9 mouse cellular contexts compared by ENCODE assay signal in genomic region chr7:5021197-5021596, GRCm38 (mm10). TPM values are rescaled to one million over a fixed set of nuclear protein-coding genes. Genes with fewer than 3 reads are reported as not detected.
DNase-seq lines count a peak whose midpoint lies in the region; ATAC-seq and TF ChIP-seq lines count a peak whose summit lies in the region.
"Had no signal": no experiment of that assay in that cellular context is flagged by ENCODE, and none has a peak within 500 bp of the region (broad histone marks: within the 10 kb centered on the region; RNA-seq: fewer than 3 reads in every experiment).

No protein-coding gene starts in this region.

- intact Hi-C loops in heart, postnatal 14 days (cut with DNase I): no loop called here
- intact Hi-C loops in left cerebral cortex, postnatal 25 days (cut with DNase I): loop anchor here (2.0 kb wide), 1 partner anchor 30 kb away; the partner anchor contains the start of gene Zfp580

- no peak for DNase-seq in heart, postnatal 14 days
- no peak for DNase-seq in ES-E14 (ENCODE audit: low read depth, low spot score)
- no peak for DNase-seq in heart, postnatal 0 days (ENCODE audit: low spot score)
- no peak for DNase-seq in yolk sac, embryonic 10.5 days (ENCODE audit: low spot score)
- DNase-seq in left cerebral cortex, postnatal 25 days (ENCODE audit: low spot score in 2 of 2): no peak
- DNase-seq in urinary bladder, postnatal 14 days (ENCODE audit: low spot score): no peak

- TF ChIP-seq EP300 in heart, postnatal 0 days (IDR thresholded peaks at IDR 0.05; ENCODE audit: low read depth): no peak

- no peaks in the 10 kb centered on the region for H3K9me3 ChIP-seq in heart, embryonic 12.5 days (replicated peaks)
- no peaks in the 10 kb centered on the region for H3K9me3 ChIP-seq in ES-E14 (ENCODE audit: control insufficient read depth, insufficient read depth, low read depth, low read length)
- no peaks in the 10 kb centered on the region for H3K9me3 ChIP-seq in heart, postnatal 0 days (replicated peaks; ENCODE audit: control insufficient read depth, low read length)

- peaks cover 9% of the 10 kb centered on the region for H3K4me1 ChIP-seq in heart, embryonic 12.5 days (replicated peaks)
- peaks cover 4 to 16% of the 10 kb centered on the region in 2 experiments; a peak in 3 of 4 replicates for H3K4me1 ChIP-seq in ES-E14 (ENCODE audit: control insufficient read depth in 2 of 2, insufficient read depth in 2 of 2, low read length in 2 of 2, poor library complexity in 1 of 2)
- H3K4me1 ChIP-seq in heart, postnatal 0 days (ENCODE audit: control insufficient read depth, insufficient read depth): peaks cover 14% of the 10 kb centered on the region

- peak overlapping the region; percentile 97 for H3K27ac ChIP-seq in heart, embryonic 12.5 days (ENCODE audit: poor library complexity, severe bottlenecking)
- H3K27ac ChIP-seq in ES-E14 (ENCODE audit: insufficient read depth, low read depth, low read length, poor library complexity, severe bottlenecking) (no peak overlapping the region; the same call in 1 of the 2 replicates), macrophage (peak overlapping the region; percentile 63)
- H3K27ac ChIP-seq in heart, postnatal 0 days (ENCODE audit: low read depth): peak overlapping the region; percentile 97

- peaks cover 55% of the 10 kb centered on the region for H3K36me3 ChIP-seq in heart, embryonic 12.5 days
- H3K36me3 ChIP-seq in ES-E14 (ENCODE audit: control insufficient read depth, insufficient read depth, low read length, poor library complexity, severe bottlenecking) (peaks cover 16% of the 10 kb centered on the region; the same call in 1 of the 2 replicates), macrophage (ENCODE audit: inconsistent target) (peaks cover 31% of the 10 kb centered on the region; the same call in 1 of the 2 replicates)
- H3K36me3 ChIP-seq in heart, postnatal 0 days (replicated peaks; ENCODE audit: control insufficient read depth, insufficient read depth, low read length): peaks cover 29% of the 10 kb centered on the region

- H3K4me2 ChIP-seq in heart, embryonic 12.5 days: peak overlapping the region; percentile 90
- peak overlapping the region; percentile 91 for H3K4me2 ChIP-seq in heart, postnatal 0 days (ENCODE audit: low read depth, low read length)

- no peak for ATAC-seq in heart, embryonic 12.5 days (ENCODE audit: insufficient number of reproducible peaks, low FRiP score)
- ATAC-seq in heart, postnatal 0 days (ENCODE audit: insufficient read depth, low read depth): no peak

- peak overlapping the region; percentile 95 for H3K4me3 ChIP-seq in heart, embryonic 12.5 days
- H3K4me3 ChIP-seq in ES-E14 (ENCODE audit: insufficient read depth in 1 of 2, low read depth in 1 of 2, low read length in 2 of 2, poor library complexity in 1 of 2, severe bottlenecking in 1 of 2): peak overlapping the region; percentile 59 to 97
- peak overlapping the region; percentile 98 for H3K4me3 ChIP-seq in heart, postnatal 0 days (ENCODE audit: low read depth, low read length)
- H3K4me3 ChIP-seq in macrophage (ENCODE audit: inconsistent target): peak overlapping the region; percentile 84

- no peaks in the 10 kb centered on the region for H3K27me3 ChIP-seq in heart, embryonic 12.5 days (replicated peaks)
- no peaks in the 10 kb centered on the region for H3K27me3 ChIP-seq in heart, postnatal 0 days (ENCODE audit: control insufficient read depth, insufficient read depth, low read length)

- 49% methylated on average over 5 of the region's 5 CpGs for WGBS in heart, embryonic 12.5 days
- whole genome bisulfite sequencing in heart, postnatal 0 days: 44% methylated on average over 5 of the region's 5 CpGs
- 48% methylated on average over 5 of the region's 5 CpGs for WGBS in macrophage (ENCODE audit: missing documents)

- in situ Hi-C loops in ES-E14 (cut with MboI; ENCODE audit: low sequenced_read_pairs in 2 of 2, unreplicated experiment in 2 of 2): no loop called here

- H3K79me2 ChIP-seq in macrophage (ENCODE audit: inconsistent target): peaks cover 86% of the 10 kb centered on the region

- TF ChIP-seq CTCF in heart, postnatal 0 days (IDR thresholded peaks at IDR 0.05; ENCODE audit: low read depth): no peak

- peak overlapping the region; percentile 97 for H3K9ac ChIP-seq in heart, embryonic 12.5 days
- H3K9ac ChIP-seq in ES-E14 (ENCODE audit: insufficient read depth, low read depth, low read length, poor library complexity, severe bottlenecking): peak overlapping the region; percentile 95; the same call in 1 of the 2 replicates
- H3K9ac ChIP-seq in heart, postnatal 0 days (replicated peaks; ENCODE audit: low read depth, low read length): peak overlapping the region; percentile 97

TF ChIP-seq in ES-E14, 5 proteins besides CTCF, POLR2A, EP300 and RAD21:
- TF ChIP-seq ZC3H11A (IDR thresholded peaks at IDR 0.05; ENCODE audit: borderline replicate concordance, low read depth, low read length) (no peak), HCFC1 (IDR thresholded peaks at IDR 0.05; ENCODE audit: borderline replicate concordance, insufficient read depth, low read length) (no peak), CHD2 (IDR thresholded peaks at IDR 0.05; ENCODE audit: low read depth, low read length) (no peak), MAFK (IDR thresholded peaks at IDR 0.05; ENCODE audit: insufficient read depth, low read depth, low read length) (no peak)
TF ChIP-seq in ES-E14: peak in this region for 0.

RNA-seq across cellular contexts. Expression of gene Ccdc106, which starts 0.8 kb away (rescaled TPM):
- polyA plus RNA-seq in heart, embryonic 12.5 days (2016; fragmentation: Nextera tagmentation; extraction: Ambion mirVana): 1.5 and 1.7 TPM in 2 replicates
- total RNA-seq in heart, postnatal 14 days (2021): under 1 TPM; 0.17 TPM
- total RNA-seq in ES-E14 (2012; rRNA removed): 7.5 and 11.2 TPM in 2 replicates
- total RNA-seq in heart, postnatal 0 days (2014; rRNA removed; ENCODE audit: low replicate concordance): 1.0 and 2.8 TPM in 2 replicates
- polyA plus RNA-seq in heart, postnatal 0 days (2015; fragmentation: Nextera tagmentation; extraction: Ambion mirVana): 0.33 and 0.85 TPM in 2 replicates
- total RNA-seq in macrophage (2018; cell fraction: chromatin; rRNA removed): 1 to 10 TPM in 9 of 26 experiments, under 1 TPM in 17; 0.25 to 2.8 (median 0.83) TPM
- total RNA-seq in macrophage (2018; cell fraction: cytosol; rRNA removed): under 1 TPM; 0.14 to 0.69 (median 0.33) TPM
- 1 to 10 TPM in 11 of 26 experiments, under 1 TPM in 12, not detected in 3; 0.34 to 1.9 (median 0.99) TPM for total RNA-seq in macrophage (2018; cell fraction: nucleus; rRNA removed)
- polyA plus RNA-seq in macrophage (2018): 0.28 to 1.1 TPM (median 0.37 TPM) in 3 replicates
- total RNA-seq in left cerebral cortex, postnatal 25 days (2021): 10 to 100 TPM; 52.0 to 65.0 TPM

RNA-seq across cellular contexts. Expression of gene Zfp865, which starts 1.0 kb away (rescaled TPM):
- 5.1 and 5.4 TPM in 2 replicates for polyA plus RNA-seq in heart, embryonic 12.5 days (2016; fragmentation: Nextera tagmentation; extraction: Ambion mirVana)
- total RNA-seq in heart, postnatal 14 days (2021): 10 to 100 TPM; 18.2 to 19.9 TPM
- total RNA-seq in ES-E14 (2012; rRNA removed): 12.9 and 18.4 TPM in 2 replicates
- 17.6 and 24.9 TPM in 2 replicates for total RNA-seq in heart, postnatal 0 days (2014; rRNA removed; ENCODE audit: low replicate concordance)
- polyA plus RNA-seq in heart, postnatal 0 days (2015; fragmentation: Nextera tagmentation; extraction: Ambion mirVana): 1.8 and 2.0 TPM in 2 replicates
- total RNA-seq in macrophage (2018; cell fraction: chromatin; rRNA removed): 100 to 1,000 TPM in 15 of 26 experiments, 10 to 100 TPM in 11; 60.1 to 133 (median 104) TPM
- 10 to 100 TPM in 17 of 26 experiments, 1 to 10 TPM in 9; 6.0 to 18.3 (median 11.7) TPM for total RNA-seq in macrophage (2018; cell fraction: cytosol; rRNA removed)
- total RNA-seq in macrophage (2018; cell fraction: nucleus; rRNA removed): 100 to 1,000 TPM in 1 of 26 experiments, 10 to 100 TPM in 25; 38.8 to 106 (median 57.4) TPM
- 11.9 to 13.8 TPM (median 12.4 TPM) in 3 replicates for polyA plus RNA-seq in macrophage (2018)
- total RNA-seq in left cerebral cortex, postnatal 25 days (2021): 10 to 100 TPM; 32.9 to 34.5 TPM

RNA-seq across cellular contexts. Expression of gene Gm44973, which starts 5.9 kb away (rescaled TPM):
- not detected in 2 replicates for polyA plus RNA-seq in heart, embryonic 12.5 days (2016; fragmentation: Nextera tagmentation; extraction: Ambion mirVana)
- not detected for total RNA-seq in heart, postnatal 14 days (2021)
- not detected in 2 replicates for total RNA-seq in ES-E14 (2012; rRNA removed)
- not detected in 2 replicates for total RNA-seq in heart, postnatal 0 days (2014; rRNA removed; ENCODE audit: low replicate concordance)
- polyA plus RNA-seq in heart, postnatal 0 days (2015; fragmentation: Nextera tagmentation; extraction: Ambion mirVana): 0.75 and 1.1 TPM in 2 replicates
- not detected for total RNA-seq in macrophage (2018; cell fraction: chromatin; rRNA removed)
- total RNA-seq in macrophage (2018; cell fraction: cytosol; rRNA removed): under 1 TPM in 4 of 26 experiments, not detected in 22; 0.14 to 0.18 (median 0.16) TPM
- total RNA-seq in macrophage (2018; cell fraction: nucleus; rRNA removed): not detected
- not detected in 3 replicates for polyA plus RNA-seq in macrophage (2018)
- total RNA-seq in left cerebral cortex, postnatal 25 days (2021): not detected
- total RNA-seq: neutrophil, adult 5-6 weeks had no signal

RNA-seq across cellular contexts. Expression of gene Fiz1, which starts 6.7 kb away (rescaled TPM):
- polyA plus RNA-seq in heart, embryonic 12.5 days (2016; fragmentation: Nextera tagmentation; extraction: Ambion mirVana): 28.9 and 31.2 TPM in 2 replicates
- 10 to 100 TPM; 17.0 to 20.2 TPM for total RNA-seq in heart, postnatal 14 days (2021)
- total RNA-seq in ES-E14 (2012; rRNA removed): 45.9 and 47.4 TPM in 2 replicates
- 37.2 and 56.9 TPM in 2 replicates for total RNA-seq in heart, postnatal 0 days (2014; rRNA removed; ENCODE audit: low replicate concordance)
- 14.4 and 14.7 TPM in 2 replicates for polyA plus RNA-seq in heart, postnatal 0 days (2015; fragmentation: Nextera tagmentation; extraction: Ambion mirVana)
- total RNA-seq in macrophage (2018; cell fraction: chromatin; rRNA removed): 10 to 100 TPM; 13.0 to 40.4 (median 25.7) TPM
- 10 to 100 TPM; 16.2 to 26.9 (median 24.0) TPM for total RNA-seq in macrophage (2018; cell fraction: cytosol; rRNA removed)
- total RNA-seq in macrophage (2018; cell fraction: nucleus; rRNA removed): 10 to 100 TPM; 12.4 to 39.0 (median 26.5) TPM
- polyA plus RNA-seq in macrophage (2018): 16.5 to 21.5 TPM (median 18.2 TPM) in 3 replicates
- 10 to 100 TPM; 21.2 to 31.2 TPM for total RNA-seq in left cerebral cortex, postnatal 25 days (2021)

RNA-seq across cellular contexts. Expression of gene Zfp524, which starts 7.0 kb away (rescaled TPM):
- polyA plus RNA-seq in heart, embryonic 12.5 days (2016; fragmentation: Nextera tagmentation; extraction: Ambion mirVana): 9.8 and 10.4 TPM in 2 replicates
- 1 to 10 TPM; 8.1 to 8.6 TPM for total RNA-seq in heart, postnatal 14 days (2021)
- total RNA-seq in ES-E14 (2012; rRNA removed): 2.6 and 3.9 TPM in 2 replicates
- 11.0 and 15.6 TPM in 2 replicates for total RNA-seq in heart, postnatal 0 days (2014; rRNA removed; ENCODE audit: low replicate concordance)
- 12.5 and 15.1 TPM in 2 replicates for polyA plus RNA-seq in heart, postnatal 0 days (2015; fragmentation: Nextera tagmentation; extraction: Ambion mirVana)
- 10 to 100 TPM in 5 of 26 experiments, 1 to 10 TPM in 20, under 1 TPM in 1; 0.82 to 15.8 (median 6.2) TPM for total RNA-seq in macrophage (2018; cell fraction: chromatin; rRNA removed)
- total RNA-seq in macrophage (2018; cell fraction: cytosol; rRNA removed): 10 to 100 TPM in 23 of 26 experiments, 1 to 10 TPM in 3; 7.3 to 21.6 (median 15.8) TPM
- total RNA-seq in macrophage (2018; cell fraction: nucleus; rRNA removed): 10 to 100 TPM in 10 of 26 experiments, 1 to 10 TPM in 16; 2.6 to 16.1 (median 8.0) TPM
- 13.7 to 24.6 TPM (median 14.3 TPM) in 3 replicates for polyA plus RNA-seq in macrophage (2018)
- total RNA-seq in left cerebral cortex, postnatal 25 days (2021): 1 to 10 TPM; 6.9 TPM
